Mouse (Mus musculus) intestine, embryonic 16.5 days (tissue): Measurements from ENCODE around the gene Timm13. TPM values are rescaled to one million over a fixed set of nuclear protein-coding genes. Genes with fewer than 3 reads are reported as not detected.

Experiments used
- ATAC-seq: fragments of 200-750 bp; cut with Nextera tagmentation; 2 replicates; pipeline ENCODE4 v1.8.0; 2017; ENCODE audit warnings: moderate TSS enrichment, moderate library complexity
- H3K27ac ChIP-seq: fragments of 300-500 bp; sonication (generic); 2 replicates; pipeline ENCODE4 v1.5.1; 2014; ENCODE audit warnings: mild to moderate bottlenecking, low read length
- H3K27me3 ChIP-seq: fragments of 300-500 bp; sonication (generic); replicated peaks from 2 replicates; pipeline ENCODE4 v1.6.1; 2014; ENCODE audit warnings: low read length, control low read depth, mixed read lengths; ENCODE audit not compliant: control insufficient read depth, insufficient read depth
- H3K36me3 ChIP-seq: fragments of 300-500 bp; sonication (generic); 2 replicates; pipeline ENCODE4 v1.6.1; 2014; ENCODE audit warnings: low read length, control low read depth; ENCODE audit not compliant: control insufficient read depth, insufficient read depth
- H3K4me1 ChIP-seq: fragments of 300-500 bp; sonication (generic); 2 replicates; pipeline ENCODE4 v1.6.1; 2014; ENCODE audit warnings: low read length, control low read depth, mixed read lengths; ENCODE audit not compliant: control insufficient read depth, insufficient read depth
- H3K4me2 ChIP-seq: fragments of 300-500 bp; sonication (generic); 2 replicates; pipeline ENCODE4 v1.6.1; 2014; ENCODE audit warnings: low read depth, low read length, control low read depth
- H3K4me3 ChIP-seq: fragments of 300-500 bp; sonication (generic); 2 replicates; pipeline ENCODE4 v1.5.1; 2014; ENCODE audit warnings: mild to moderate bottlenecking, low read length
- H3K9ac ChIP-seq: fragments of 300-500 bp; sonication (generic); 2 replicates; pipeline ENCODE4 v1.6.1; 2014; ENCODE audit warnings: low read depth, low read length
- H3K9me3 ChIP-seq: fragments of 300-500 bp; sonication (generic); 2 replicates; pipeline ENCODE4 v1.6.1; 2016; ENCODE audit warnings: low read length, control low read depth; ENCODE audit not compliant: control insufficient read depth
- WGBS: fragments of 180-500 bp; shearing (Covaris S2); extraction: QIAGEN DNeasy Blood & Tissue Kit; methylation state at CpG from one replicate; pipeline ENCODE4 v1.1.7; 2014; 5-methylcytosine and 5-hydroxymethylcytosine counted together
- polyA plus RNA-seq: library from polyadenylated mRNA; unstranded; fragments of >200 nt; fragmentation: Nextera tagmentation; extraction: Ambion mirVana; gene quantifications from 2 replicates; pipeline ENCODE4 v1.2.1, GENCODE M21; 2015

The Timm13 gene
- polyA plus RNA-seq, 1 experiment from 2014 or later: 410 TPM

GRCm38 (mm10) chr10:80914253-80914656 lies 13.5 kb upstream of the Timm13 start:
- Histone ChIP-seq H3K27ac (peak overlapping the region; percentile 63), H3K4me2 (no peak overlapping the region), H3K9ac (no peak overlapping the region), H3K9me3 (no peaks in the 10 kb centered on the region), H3K4me3 (no peak overlapping the region), H3K4me1 (peaks cover 31% of the 10 kb centered on the region), H3K27me3 (no peaks in the 10 kb centered on the region), H3K36me3 (peaks cover 9% of the 10 kb centered on the region; the same call in 1 of the 2 replicates)
- 73% methylated on average over 5 of the region's 5 CpGs for WGBS
- ATAC-seq: peak; percentile 54

GRCm38 (mm10) chr10:80913364-80914011 lies 12.7 kb upstream of the Timm13 start:
- Histone ChIP-seq H3K9ac (0 out of 2 replicates have a peak overlapping the region, but pooled peaks have one; percentile 29), H3K27ac (peak overlapping the region; percentile 63), H3K4me3 (no peak overlapping the region), H3K9me3 (no peaks in the 10 kb centered on the region), H3K27me3 (no peaks in the 10 kb centered on the region), H3K4me1 (peaks cover 31% of the 10 kb centered on the region), H3K4me2 (no peak overlapping the region), H3K36me3 (peaks cover 16% of the 10 kb centered on the region; the same call in 1 of the 2 replicates)
- ATAC-seq: no peak
- 89% methylated on average over 7 of the region's 8 CpGs for WGBS

GRCm38 (mm10) chr10:80911891-80912290 lies 11.1 kb upstream of the Timm13 start:
- no peaks in the 10 kb centered on the region for H3K27me3 ChIP-seq
- H3K4me1 ChIP-seq: peaks cover 25% of the 10 kb centered on the region
- H3K9ac ChIP-seq: no peak overlapping the region
- no peak overlapping the region for H3K27ac ChIP-seq
- no peak overlapping the region for H3K4me3 ChIP-seq
- no peaks in the 10 kb centered on the region for H3K9me3 ChIP-seq
- ATAC-seq: no peak
- H3K36me3 ChIP-seq: peaks cover 23% of the 10 kb centered on the region; the same call in 1 of the 2 replicates
- H3K4me2 ChIP-seq: no peak overlapping the region

GRCm38 (mm10) chr10:80911354-80911753 lies 10.6 kb upstream of the Timm13 start:
- H3K9me3 ChIP-seq: no peaks in the 10 kb centered on the region
- peaks cover 24% of the 10 kb centered on the region for H3K36me3 ChIP-seq
- no peaks in the 10 kb centered on the region for H3K27me3 ChIP-seq
- ATAC-seq: no peak
- H3K4me2 ChIP-seq: no peak overlapping the region
- H3K4me1 ChIP-seq: peaks cover 21% of the 10 kb centered on the region
- H3K27ac ChIP-seq: no peak overlapping the region
- no peak overlapping the region for H3K9ac ChIP-seq
- H3K4me3 ChIP-seq: no peak overlapping the region
- 93% methylated on average over 4 of the region's 4 CpGs for WGBS

- no peak overlapping the region for H3K9ac ChIP-seq
- no peak for ATAC-seq
- peaks cover 32% of the 10 kb centered on the region for H3K36me3 ChIP-seq
- H3K4me3 ChIP-seq: no peak overlapping the region
- H3K4me1 ChIP-seq: peaks cover 11% of the 10 kb centered on the region
- WGBS: 93% methylated on average over 22 of the region's 22 CpGs
- H3K27me3 ChIP-seq: no peaks in the 10 kb centered on the region
- H3K27ac ChIP-seq: no peak overlapping the region
- H3K4me2 ChIP-seq: no peak overlapping the region
- H3K9me3 ChIP-seq: no peaks in the 10 kb centered on the region
Observed at GRCm38 (mm10) chr10:80909375-80910162, 8.8 kb upstream of the Timm13 start.

GRCm38 (mm10) chr10:80904709-80905108 lies 3.9 kb upstream of the Timm13 start:
- peaks cover 29% of the 10 kb centered on the region for H3K36me3 ChIP-seq
- WGBS: 89% methylated on average over 11 of the region's 11 CpGs
- H3K27me3 ChIP-seq: no peaks in the 10 kb centered on the region
- H3K27ac ChIP-seq: no peak overlapping the region
- H3K4me3 ChIP-seq: no peak overlapping the region
- ATAC-seq: no peak
- peaks cover 6% of the 10 kb centered on the region for H3K4me1 ChIP-seq
- H3K4me2 ChIP-seq: no peak overlapping the region
- H3K9me3 ChIP-seq: no peaks in the 10 kb centered on the region
- no peak overlapping the region for H3K9ac ChIP-seq

GRCm38 (mm10) chr10:80904004-80904693 lies 3.4 kb upstream of the Timm13 start:
- peaks cover 26% of the 10 kb centered on the region for H3K36me3 ChIP-seq
- no peaks in the 10 kb centered on the region for H3K9me3 ChIP-seq
- H3K9ac ChIP-seq: no peak overlapping the region
- no peak overlapping the region for H3K4me3 ChIP-seq
- WGBS: 89% methylated on average over 28 of the region's 28 CpGs
- no peak for ATAC-seq
- no peak overlapping the region for H3K4me2 ChIP-seq
- peaks cover 11% of the 10 kb centered on the region for H3K4me1 ChIP-seq
- H3K27ac ChIP-seq: no peak overlapping the region
- H3K27me3 ChIP-seq: no peaks in the 10 kb centered on the region

GRCm38 (mm10) chr10:80903282-80903681 lies 2.5 kb upstream of the Timm13 start:
- Histone ChIP-seq H3K4me1 (peaks cover 15% of the 10 kb centered on the region), H3K27ac (no peak overlapping the region), H3K9ac (no peak overlapping the region), H3K4me3 (no peak overlapping the region), H3K9me3 (no peaks in the 10 kb centered on the region), H3K27me3 (no peaks in the 10 kb centered on the region), H3K4me2 (no peak overlapping the region), H3K36me3 (peaks cover 23% of the 10 kb centered on the region)
- WGBS: 94% methylated on average over 10 of the region's 10 CpGs
- ATAC-seq: no peak

- Histone ChIP-seq H3K4me2 (no peak overlapping the region), H3K27ac (no peak overlapping the region), H3K27me3 (no peaks in the 10 kb centered on the region), H3K9ac (peak overlapping the region; percentile 52; the same call in 1 of the 2 replicates), H3K4me3 (no peak overlapping the region), H3K9me3 (no peaks in the 10 kb centered on the region), H3K4me1 (peaks cover 15% of the 10 kb centered on the region), H3K36me3 (peaks cover 23% of the 10 kb centered on the region)
- ATAC-seq: no peak
- WGBS: 94% methylated on average over 9 of the region's 9 CpGs
Observed at GRCm38 (mm10) chr10:80902273-80902940, 1.6 kb upstream of the Timm13 start.
